Mouse (Mus musculus) C2C12 (cell line): ENCODE data around the gene Gprin1.

Experiments
- CTCF ChIP-seq: IDR thresholded peaks from one replicate; pipeline ENCODE4 v1.5.1; 2011; ENCODE audit not compliant: control insufficient read depth, insufficient read depth, insufficient read length
- MYOG ChIP-seq: IDR thresholded peaks from one replicate; pipeline ENCODE4 v1.6.1; 2011; ENCODE audit not compliant: control insufficient read depth, insufficient read length; ENCODE audit errors: extremely low read depth

DNA sequence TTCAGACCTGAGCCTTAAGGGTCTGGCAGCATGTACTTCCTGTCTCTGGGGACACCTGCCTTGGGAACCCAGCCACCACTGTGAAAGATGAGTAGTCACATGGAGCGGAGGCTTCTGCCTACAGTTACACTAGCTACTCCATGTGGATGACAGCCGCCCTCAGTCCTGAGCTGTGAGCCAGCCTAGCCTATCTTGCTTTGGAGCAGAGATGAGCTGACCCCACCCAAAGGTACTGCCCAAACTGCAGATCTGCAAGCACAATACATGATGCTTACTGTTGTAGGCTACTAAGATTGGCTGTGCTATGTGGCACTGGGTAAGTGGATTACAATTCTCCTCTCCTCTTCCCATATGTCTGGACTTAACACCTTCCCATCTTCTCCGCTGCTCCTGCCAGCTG is 31.4 kb upstream of the Gprin1 start:
- TF ChIP-seq CTCF (no peak), MYOG (no peak)
